In genomic region chr9:58690701-58691100, GRCm38 (mm10) we compare ENCODE assay signal across 30 mouse cellular contexts. TPM values are rescaled to one million over a fixed set of nuclear protein-coding genes. Genes with fewer than 3 reads are reported as not detected.
"Had no signal": no experiment of that assay in that cellular context is flagged by ENCODE, and none has a peak within 500 bp of the region (broad histone marks: within the 10 kb centered on the region; RNA-seq: fewer than 3 reads in every experiment).

No protein-coding gene starts in this region.

- DNase-seq: left cerebral cortex, postnatal 4 days; liver; liver, embryonic 13.5 days; liver, postnatal 0 days; lung, adult 18-20 months; lung, adult 2 months; lung, embryonic 14.5 days; lung, postnatal 10 days; lung, postnatal 14 days; lung, postnatal 36 days; lung, postnatal 4 days; midbrain, embryonic 14.5 days had no signal

- H3K9me3 ChIP-seq: limb, embryonic 10.5 days; limb, embryonic 15.5 days; liver, embryonic 12.5 days; liver, embryonic 13.5 days; liver, embryonic 15.5 days; lung, embryonic 15.5 days; midbrain, embryonic 10.5 days; midbrain, embryonic 12.5 days; midbrain, embryonic 13.5 days; midbrain, embryonic 15.5 days; neural tube, embryonic 12.5 days had no signal

- H3K27ac ChIP-seq: limb, embryonic 10.5 days; limb, embryonic 12.5 days; limb, embryonic 13.5 days; limb, embryonic 15.5 days; liver, embryonic 12.5 days; liver, embryonic 13.5 days; liver, embryonic 14.5 days; liver, embryonic 15.5 days; lung, embryonic 15.5 days; macrophage; midbrain, embryonic 10.5 days; midbrain, embryonic 12.5 days; midbrain, embryonic 13.5 days; midbrain, embryonic 15.5 days; neural tube, embryonic 12.5 days had no signal

- H3K4me1 ChIP-seq: limb, embryonic 15.5 days; liver, embryonic 12.5 days; liver, embryonic 13.5 days; liver, embryonic 15.5 days; lung, embryonic 15.5 days; midbrain, embryonic 12.5 days; midbrain, embryonic 13.5 days; midbrain, embryonic 15.5 days; neural tube, embryonic 12.5 days had no signal

- H3K4me3 ChIP-seq: limb, embryonic 10.5 days; limb, embryonic 12.5 days; limb, embryonic 13.5 days; limb, embryonic 15.5 days; liver, embryonic 12.5 days; liver, embryonic 13.5 days; liver, embryonic 15.5 days; lung, embryonic 15.5 days; megakaryocyte, embryonic 14.5 days; midbrain, embryonic 10.5 days; midbrain, embryonic 12.5 days; midbrain, embryonic 13.5 days; midbrain, embryonic 15.5 days; myocyte; neural tube, embryonic 12.5 days had no signal

- H3K27me3 ChIP-seq: limb, embryonic 12.5 days; limb, embryonic 13.5 days; limb, embryonic 15.5 days; liver, embryonic 12.5 days; liver, embryonic 13.5 days; liver, embryonic 15.5 days; lung, embryonic 15.5 days; midbrain, embryonic 12.5 days; midbrain, embryonic 13.5 days; midbrain, embryonic 15.5 days; neural tube, embryonic 12.5 days had no signal

- H3K36me3 ChIP-seq: limb, embryonic 10.5 days; limb, embryonic 12.5 days; limb, embryonic 13.5 days; limb, embryonic 15.5 days; liver, embryonic 12.5 days; liver, embryonic 13.5 days; liver, embryonic 15.5 days; lung, embryonic 15.5 days; midbrain, embryonic 10.5 days; midbrain, embryonic 12.5 days; midbrain, embryonic 13.5 days; midbrain, embryonic 15.5 days; neural tube, embryonic 12.5 days had no signal

RNA-seq across cellular contexts. Expression of gene Rec114, which starts 53.1 kb away (rescaled TPM):
- total RNA-seq: left cerebral cortex, postnatal 14 days; left cerebral cortex, postnatal 25 days had no signal
- polyA plus RNA-seq: macrophage had no signal
